Mouse (Mus musculus) heart, embryonic 13.5 days (tissue): Measurements from ENCODE around the gene Vmn1r221. TPM values are rescaled to one million over a fixed set of nuclear protein-coding genes. Genes with fewer than 3 reads are reported as not detected.
"Not testable (repeated sequence)": the region's sequence is repeated elsewhere in the genome, so short reads cannot be mapped to it uniquely, and the experiment has no call there.

Source experiments
- ATAC-seq: fragments of 200-750 bp; cut with Nextera tagmentation; 2 replicates; pipeline ENCODE4 v1.8.0; 2017; ENCODE audit warnings: moderate TSS enrichment; ENCODE audit not compliant: insufficient number of reproducible peaks, low FRiP score, low TSS enrichment; ENCODE audit errors: extremely low read depth
- H3K27ac ChIP-seq: fragments of 300-500 bp; sonication (generic); replicated peaks from 2 replicates; pipeline ENCODE4 v1.5.1; 2015; ENCODE audit warnings: moderate library complexity, mild to moderate bottlenecking, inconsistent platforms
- H3K27me3 ChIP-seq: fragments of 300-500 bp; sonication (generic); replicated peaks from 2 replicates; pipeline ENCODE4 v1.6.1; 2015; ENCODE audit warnings: mild to moderate bottlenecking, inconsistent platforms
- H3K36me3 ChIP-seq: fragments of 300-500 bp; sonication (generic); 2 replicates; pipeline ENCODE4 v1.6.1; 2015; ENCODE audit warnings: mild to moderate bottlenecking, inconsistent platforms
- H3K4me1 ChIP-seq: fragments of 300-500 bp; sonication (generic); 2 replicates; pipeline ENCODE4 v1.6.1; 2015; ENCODE audit warnings: inconsistent platforms
- H3K4me2 ChIP-seq: fragments of 300-500 bp; sonication (generic); 2 replicates; pipeline ENCODE4 v1.6.1; 2015; ENCODE audit warnings: inconsistent platforms, mild to moderate bottlenecking, moderate library complexity
- H3K4me3 ChIP-seq: fragments of 300-500 bp; sonication (generic); 2 replicates; pipeline ENCODE4 v1.5.1; 2015; ENCODE audit warnings: moderate library complexity, mild to moderate bottlenecking, inconsistent platforms
- H3K9ac ChIP-seq: fragments of 300-500 bp; sonication (generic); 2 replicates; pipeline ENCODE4 v1.6.1; 2015; ENCODE audit warnings: inconsistent platforms, mild to moderate bottlenecking, moderate library complexity
- H3K9me3 ChIP-seq: fragments of 300-500 bp; sonication (generic); 2 replicates; pipeline ENCODE4 v1.6.1; 2016; ENCODE audit warnings: inconsistent platforms
- WGBS: fragments of 180-500 bp; shearing (Covaris S2); methylation state at CpG from one replicate; pipeline ENCODE4 v1.1.7; 2015; ENCODE audit warnings: mixed read lengths; 5-methylcytosine and 5-hydroxymethylcytosine counted together
- polyA plus RNA-seq: library from polyadenylated mRNA; unstranded; fragments of >200 nt; fragmentation: Nextera tagmentation; extraction: Ambion mirVana; gene quantifications from 2 replicates; pipeline ENCODE4 v1.2.1, GENCODE M21; 2015

Vmn1r221 gene
- not detected in 2 replicates for polyA plus RNA-seq

DNA sequence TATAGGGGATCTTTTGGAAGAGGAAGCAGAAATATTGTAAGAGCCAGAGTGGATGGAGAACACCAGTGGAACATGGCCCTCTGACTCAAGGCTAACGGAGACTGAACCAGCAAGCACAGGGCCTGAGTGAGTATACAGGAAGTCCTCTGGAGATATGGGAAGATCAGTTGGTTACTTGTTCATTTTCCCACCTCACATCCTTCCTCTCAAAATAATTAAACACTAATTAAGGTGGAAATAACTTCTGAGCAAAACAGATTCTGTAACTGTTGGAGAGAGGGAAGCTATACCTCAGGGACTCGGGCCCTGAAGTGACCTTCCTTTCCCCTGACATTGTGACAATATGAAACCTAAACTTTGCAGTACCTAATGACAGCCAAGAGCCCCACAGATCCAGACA is at the start of gene Vmn1r221:
Gene Vmn1r221, plus strand, starts transcription at position 301 of the 400 bp plus-strand sequence.
- not testable (repeated sequence) for H3K4me2 ChIP-seq, H3K36me3 ChIP-seq, H3K4me1 ChIP-seq, H3K9me3 ChIP-seq, H3K27me3 ChIP-seq, H3K9ac ChIP-seq, H3K4me3 ChIP-seq, ATAC-seq, H3K27ac ChIP-seq
- 63% methylated on average over 2 of the region's 2 CpGs for WGBS

DNA sequence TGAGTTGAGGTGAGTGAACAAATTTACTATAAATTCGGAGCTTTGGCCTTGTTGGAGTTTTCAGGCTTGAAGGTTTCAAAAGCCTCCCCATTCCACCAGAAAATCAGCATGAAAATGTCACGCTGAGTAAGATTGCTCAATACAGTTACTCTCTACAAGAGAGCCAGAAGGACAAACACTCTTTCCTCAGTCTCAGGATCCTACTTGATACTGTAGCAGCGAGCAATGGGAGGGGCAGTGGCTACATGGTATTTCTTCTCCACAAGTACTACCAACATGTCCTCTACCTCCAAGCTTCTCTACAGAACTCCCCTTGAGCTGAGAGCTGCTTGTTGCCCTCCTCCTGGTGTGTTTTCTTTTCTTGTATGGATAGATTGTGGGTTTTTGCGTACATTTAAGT is 47.5 kb upstream of the Vmn1r221 start:
- H3K4me2 ChIP-seq, H3K36me3 ChIP-seq, H3K27ac ChIP-seq, H3K4me3 ChIP-seq, H3K4me1 ChIP-seq, ATAC-seq, H3K27me3 ChIP-seq, H3K9ac ChIP-seq, H3K9me3 ChIP-seq: not testable (repeated sequence)
- WGBS, result 77% methylated on average over 4 of the region's 4 CpGs

DNA sequence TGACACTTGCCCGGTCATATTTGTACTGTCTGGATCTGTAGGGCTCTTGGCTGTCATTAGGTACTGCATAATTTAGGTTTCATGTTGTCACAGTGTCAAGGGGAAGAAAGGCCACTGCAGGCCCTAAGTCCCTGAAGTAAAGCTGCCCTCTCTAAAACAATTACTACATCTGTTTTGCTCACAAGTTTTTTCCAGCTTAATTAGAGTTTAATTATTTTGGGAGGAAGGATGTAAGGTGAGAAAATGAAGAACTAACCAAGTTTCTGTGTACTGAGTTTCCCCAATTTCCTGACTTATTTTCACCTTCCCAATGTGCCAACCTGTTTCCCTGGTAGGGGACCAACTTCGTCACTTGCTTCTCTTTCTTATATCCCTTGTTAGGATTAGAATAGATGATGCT is 26.1 kb upstream of the Vmn1r221 start, which contains the start of gene Vmn1r220:
Gene Vmn1r220, minus strand, starts transcription at position 101 of the 400 bp plus-strand sequence.
- 75% methylated on average over 2 of the region's 2 CpGs for WGBS
- Histone ChIP-seq H3K27me3 (no peaks in the 10 kb centered on the region), H3K4me1 (no peaks in the 10 kb centered on the region), H3K36me3 (no peaks in the 10 kb centered on the region), H3K9me3 (no peaks in the 10 kb centered on the region), H3K4me3 (no peak within 1 kb of the TSS), H3K27ac (no peak within 1 kb of the TSS), H3K4me2 (no peak within 1 kb of the TSS), H3K9ac (no peak within 1 kb of the TSS)
- ATAC-seq, result no peak

DNA sequence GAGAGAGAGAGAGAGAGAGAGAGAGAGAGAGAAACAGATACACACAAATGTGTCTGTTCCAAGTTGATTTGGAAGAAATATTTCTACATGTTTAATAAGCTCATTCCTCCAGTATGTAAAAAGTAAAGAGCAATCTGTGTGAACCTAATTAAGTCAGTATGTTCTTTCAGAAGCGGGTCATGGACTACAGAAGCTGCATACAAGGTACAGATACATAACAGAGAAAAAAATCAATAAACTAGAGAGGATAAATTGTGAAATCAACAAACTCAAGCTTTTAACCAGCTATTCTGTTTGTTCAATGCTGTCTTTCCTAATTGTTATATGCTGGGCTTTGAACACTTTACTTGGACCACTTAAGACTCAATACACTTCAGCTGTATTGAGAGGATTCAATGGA is 10.0 kb upstream of the Vmn1r221 start:
- not testable (repeated sequence) for H3K4me2 ChIP-seq, H3K4me1 ChIP-seq, H3K27ac ChIP-seq, H3K9ac ChIP-seq, H3K27me3 ChIP-seq, H3K9me3 ChIP-seq, H3K4me3 ChIP-seq, H3K36me3 ChIP-seq, ATAC-seq
- 73% methylated on average over 1 of the region's 1 CpGs for WGBS

GRCm38 (mm10) chr13:23235847-23236246 is 21.9 kb downstream of the Vmn1r221 start, which contains the start of gene Vmn1r222:
Gene Vmn1r222 (minus strand): TSS chr13:23235947.
- not testable (repeated sequence) for H3K4me2 ChIP-seq, H3K36me3 ChIP-seq, H3K4me1 ChIP-seq, H3K9me3 ChIP-seq, H3K9ac ChIP-seq, H3K27ac ChIP-seq, ATAC-seq, H3K4me3 ChIP-seq, H3K27me3 ChIP-seq

- not testable (repeated sequence) for H3K27ac ChIP-seq, H3K27me3 ChIP-seq
Observed at GRCm38 (mm10) chr13:23246834-23247233, 32.9 kb downstream of the Vmn1r221 start, which contains the start of gene Vmn1r223. Gene Vmn1r223 (plus strand): TSS chr13:23247134.

GRCm38 (mm10) chr13:23258546-23259048 is 44.7 kb downstream of the Vmn1r221 start:
- Histone ChIP-seq H3K4me1 (no peaks in the 10 kb centered on the region), H3K27ac (no peak overlapping the region), H3K36me3 (no peaks in the 10 kb centered on the region), H3K27me3 (no peaks in the 10 kb centered on the region), H3K4me2 (no peak overlapping the region), H3K9ac (no peak overlapping the region), H3K9me3 (peaks cover 3% of the 10 kb centered on the region; the same call in 1 of the 2 replicates), H3K4me3 (no peak overlapping the region)
- no peak for ATAC-seq
- 77% methylated on average over 2 of the region's 2 CpGs for WGBS

More at GRCm38 (mm10) chr13:23246834-23247233, 32.9 kb downstream of the Vmn1r221 start, which contains the start of gene Vmn1r223:
- not testable (repeated sequence) for H3K4me2 ChIP-seq, H3K4me1 ChIP-seq, H3K9me3 ChIP-seq, ATAC-seq, H3K9ac ChIP-seq, H3K4me3 ChIP-seq, H3K36me3 ChIP-seq
- 91% methylated on average over 1 of the region's 1 CpGs for WGBS

- not testable (repeated sequence) for H3K4me3 ChIP-seq, H3K27ac ChIP-seq, ATAC-seq, H3K9me3 ChIP-seq, H3K27me3 ChIP-seq, H3K9ac ChIP-seq, H3K36me3 ChIP-seq, H3K4me2 ChIP-seq
- peaks cover 11% of the 10 kb centered on the region; the same call in 1 of the 2 replicates for H3K4me1 ChIP-seq
- WGBS, result 74% methylated on average over 3 of the region's 3 CpGs
Observed at GRCm38 (mm10) chr13:23268606-23269005, 54.7 kb downstream of the Vmn1r221 start.

- H3K4me2 ChIP-seq, result peak overlapping the region; percentile 71; the same call in 1 of the 2 replicates
Observed at GRCm38 (mm10) chr13:23269127-23269526, 55.2 kb downstream of the Vmn1r221 start.

GRCm38 (mm10) chr13:23269681-23270080 is 55.8 kb downstream of the Vmn1r221 start:
- H3K27me3 ChIP-seq, result peaks cover 6% of the 10 kb centered on the region; the same call in 1 of the 2 replicates
- peak overlapping the region; percentile 61 for H3K9ac ChIP-seq
- H3K36me3 ChIP-seq, result no peaks in the 10 kb centered on the region
- peak overlapping the region; percentile 71 for H3K4me2 ChIP-seq
- no peak overlapping the region for H3K27ac ChIP-seq
- H3K4me1 ChIP-seq, result peaks cover 11% of the 10 kb centered on the region; the same call in 1 of the 2 replicates
- peak overlapping the region; percentile 42 for H3K4me3 ChIP-seq
- no peak for ATAC-seq
- no peaks in the 10 kb centered on the region for H3K9me3 ChIP-seq
- 19% methylated on average over 11 of the region's 11 CpGs for WGBS

More at GRCm38 (mm10) chr13:23269127-23269526, 55.2 kb downstream of the Vmn1r221 start:
- H3K27ac ChIP-seq, H3K36me3 ChIP-seq, H3K9me3 ChIP-seq, ATAC-seq, H3K9ac ChIP-seq, H3K4me3 ChIP-seq, H3K27me3 ChIP-seq: not testable (repeated sequence)
- 43% methylated on average over 4 of the region's 4 CpGs for WGBS
- H3K4me1 ChIP-seq, result peaks cover 11% of the 10 kb centered on the region; the same call in 1 of the 2 replicates

GRCm38 (mm10) chr13:23270321-23271101 is 56.6 kb downstream of the Vmn1r221 start:
- ATAC-seq, result no peak
- Histone ChIP-seq H3K4me3 (peak overlapping the region; percentile 42), H3K9me3 (no peaks in the 10 kb centered on the region), H3K4me1 (peaks cover 11% of the 10 kb centered on the region; the same call in 1 of the 2 replicates), H3K9ac (peak overlapping the region; percentile 61), H3K4me2 (peak overlapping the region; percentile 71), H3K27ac (no peak overlapping the region), H3K36me3 (no peaks in the 10 kb centered on the region), H3K27me3 (peaks cover 6% of the 10 kb centered on the region; the same call in 1 of the 2 replicates)
- WGBS, result 2% methylated on average over 34 of the region's 34 CpGs
